In genomic region chr2:178420576-178420975, GRCm38 (mm10) we compare ENCODE assay signal across 27 mouse cellular contexts. TPM values are rescaled to one million over a fixed set of nuclear protein-coding genes. Genes with fewer than 3 reads are reported as not detected.
DNase-seq lines count a peak whose midpoint lies in the region; ATAC-seq and TF ChIP-seq lines count a peak whose summit lies in the region.
"Had no signal": no experiment of that assay in that cellular context is flagged by ENCODE, and none has a peak within 500 bp of the region (broad histone marks: within the 10 kb centered on the region; RNA-seq: fewer than 3 reads in every experiment).

No protein-coding gene starts in this region.

- H3K4me2 ChIP-seq in limb, embryonic 12.5 days = no peak overlapping the region
- H3K4me2 ChIP-seq: hindbrain, embryonic 12.5 days; kidney, embryonic 15.5 days; limb, embryonic 13.5 days; liver, embryonic 13.5 days; lung, embryonic 14.5 days; midbrain, embryonic 12.5 days had no signal

- 78% methylated on average over 9 of the region's 9 CpGs for WGBS in limb, embryonic 12.5 days

- no peak for ATAC-seq in limb, embryonic 12.5 days (ENCODE audit: insufficient number of reproducible peaks, insufficient read depth, low FRiP score, low TSS enrichment, low read depth)
- ATAC-seq in cerebellum, adult (ENCODE audit: insufficient number of reproducible peaks, low FRiP score, low TSS enrichment) = no peak
- ATAC-seq: forebrain, embryonic 14.5 days; intestine, postnatal 0 days had no signal

- no peak overlapping the region for H3K27ac ChIP-seq in layer of hippocampus, adult 2 months
- peak overlapping the region; percentile 84; the same call in 1 of the 2 replicates for H3K27ac ChIP-seq in limb, embryonic 12.5 days
- H3K27ac ChIP-seq: liver, embryonic 13.5 days had no signal

- H3K4me1 ChIP-seq in limb, embryonic 12.5 days (replicated peaks) = peaks cover 34% of the 10 kb centered on the region

- TF ChIP-seq CTCF in layer of hippocampus, adult 2 months (conservative IDR thresholded peaks at IDR 0.05) = no peak

- no peak overlapping the region for H3K4me3 ChIP-seq in layer of hippocampus, adult 2 months
- no peak overlapping the region for H3K4me3 ChIP-seq in limb, embryonic 12.5 days (replicated peaks)
- H3K4me3 ChIP-seq: hindbrain, embryonic 12.5 days; kidney, embryonic 15.5 days; limb, embryonic 13.5 days; liver, embryonic 13.5 days; midbrain, embryonic 12.5 days had no signal

- peaks cover 13% of the 10 kb centered on the region; the same call in 1 of the 2 replicates for H3K36me3 ChIP-seq in limb, embryonic 12.5 days
- H3K36me3 ChIP-seq: hindbrain, embryonic 12.5 days; midbrain, embryonic 12.5 days had no signal

- peak; percentile 89 for DNase-seq in heart, adult 11 months
- DNase-seq in heart, postnatal 10 days = no peak
- peak; percentile 3 for DNase-seq in layer of hippocampus, adult 11-12 months (ENCODE audit: low spot score)
- DNase-seq in layer of hippocampus, adult 2 months (ENCODE audit: low spot score in 2 of 2) = no peak
- DNase-seq in right cerebral cortex, postnatal 4 days = peak; percentile 2
- no peak for DNase-seq in right cerebral cortex, postnatal 14 days
- DNase-seq: adrenal gland, postnatal 10 days; cerebellum, adult 2 months; cerebellum, postnatal 36 days; embryo, embryonic 11 days; gastrocnemius, postnatal 10 days; heart, postnatal 14 days; kidney, postnatal 4 days; liver, embryonic 13.5 days; lung, embryonic 14.5 days; thymus, adult 18-20 months; thymus, postnatal 4 days had no signal

- H3K27me3 ChIP-seq in limb, embryonic 12.5 days = no peaks in the 10 kb centered on the region
- H3K27me3 ChIP-seq: hindbrain, embryonic 12.5 days; kidney, embryonic 15.5 days; limb, embryonic 13.5 days; liver, embryonic 13.5 days had no signal

- H3K9ac ChIP-seq in limb, embryonic 12.5 days (replicated peaks) = no peak overlapping the region
- H3K9ac ChIP-seq: hindbrain, embryonic 12.5 days; kidney, embryonic 15.5 days; limb, embryonic 13.5 days; liver, embryonic 13.5 days; lung, embryonic 14.5 days; midbrain, embryonic 12.5 days had no signal

- H3K9me3 ChIP-seq in limb, embryonic 12.5 days = no peaks in the 10 kb centered on the region
- H3K9me3 ChIP-seq: hindbrain, embryonic 12.5 days; kidney, embryonic 15.5 days; limb, embryonic 13.5 days; liver, embryonic 13.5 days; midbrain, embryonic 12.5 days had no signal

- intact Hi-C loops in heart, postnatal 10 days (cut with DNase I) = no loop called here

RNA-seq across cellular contexts. Expression of gene Fam217b, which starts 6.3 kb away (rescaled TPM):
- 10 to 100 TPM; 12.9 to 17.4 TPM for total RNA-seq in heart, postnatal 10 days (2021)
- total RNA-seq in layer of hippocampus, adult 2 months (2021) = 10 to 100 TPM; 44.5 TPM
- polyA plus RNA-seq in limb, embryonic 12.5 days (2016; fragmentation: Nextera tagmentation; extraction: Ambion mirVana) = 4.3 and 4.6 TPM in 2 replicates

RNA-seq across cellular contexts. Expression of gene Ppp1r3d, which starts 6.3 kb away (rescaled TPM):
- total RNA-seq in heart, postnatal 10 days (2021) = 10 to 100 TPM; 24.1 to 29.6 TPM
- total RNA-seq in layer of hippocampus, adult 2 months (2021) = 1 to 10 TPM; 5.1 to 6.1 TPM
- 3.5 and 3.9 TPM in 2 replicates for polyA plus RNA-seq in limb, embryonic 12.5 days (2016; fragmentation: Nextera tagmentation; extraction: Ambion mirVana)

RNA-seq across cellular contexts. Expression of gene Cdh26, which starts 9.8 kb away (rescaled TPM):
- under 1 TPM; 0.32 to 0.60 TPM for total RNA-seq in heart, postnatal 10 days (2021)
- under 1 TPM in 1 of 2 experiments, not detected in 1; 0.38 TPM for total RNA-seq in layer of hippocampus, adult 2 months (2021)
- 0.21 and 0.46 TPM in 2 replicates for polyA plus RNA-seq in limb, embryonic 12.5 days (2016; fragmentation: Nextera tagmentation; extraction: Ambion mirVana)
- total RNA-seq: granulocyte monocyte progenitor cell, adult 5-6 weeks; megakaryocyte, adult 5-6 weeks had no signal
- polyA plus RNA-seq: lung, embryonic 14.5 days had no signal

RNA-seq across cellular contexts. Expression of gene Sycp2, which starts 13.1 kb away (rescaled TPM):
- total RNA-seq in heart, postnatal 10 days (2021) = 1 to 10 TPM; 1.7 to 2.6 TPM
- 1 to 10 TPM in 1 of 2 experiments, under 1 TPM in 1; 0.98 to 1.0 TPM for total RNA-seq in layer of hippocampus, adult 2 months (2021)
- 0.05 and 0.08 TPM in 2 replicates for polyA plus RNA-seq in limb, embryonic 12.5 days (2016; fragmentation: Nextera tagmentation; extraction: Ambion mirVana)
- total RNA-seq: granulocyte monocyte progenitor cell, adult 5-6 weeks had no signal
- polyA plus RNA-seq: intestine, postnatal 0 days; liver, embryonic 13.5 days had no signal

Comparison
In these comparisons a context has a peak if more than half of its experiments do, and no peak if none do; other contexts are left out.
1. DNase-seq: peak in heart, adult 11 months (single experiment), layer of hippocampus, adult 11-12 months (single experiment) and right cerebral cortex, postnatal 4 days (single experiment); none in heart, postnatal 10 days (0 of 2), layer of hippocampus, adult 2 months (0 of 2) and right cerebral cortex, postnatal 14 days (single experiment).